Mouse (Mus musculus): Measurements from ENCODE around the gene C530008M17Rik.

GRCm38 (mm10) chr5:76771371-76771770 lies 115.1 kb downstream of the C530008M17Rik start:
- TF ChIP-seq CTCF (IDR thresholded peaks at IDR 0.05; ENCODE audit: insufficient read depth, low read length) (no peak), POLR2A (IDR thresholded peaks at IDR 0.05; ENCODE audit: borderline replicate concordance, extremely low read depth, low read depth, low read length) (no peak)

Measured in lung, adult 2 months (tissue).